Mouse (Mus musculus) gastrocnemius, postnatal 36 days (tissue): ENCODE data around the gene Lrrc47. TPM values are rescaled to one million over a fixed set of nuclear protein-coding genes. Genes with fewer than 3 reads are reported as not detected.
A peak's percentile ranks its signal among the peaks of the same experiment; 100 is the strongest.

Experiments
- DNase-seq, 2 experiments: peaks; one replicate each; pipeline ENCODE4 v3.0.0; 2022
- intact Hi-C: fragments of 180-260 bp; cut with DNase I; formaldehyde crosslinking; loops from one replicate; pipeline ENCODE4 v1.15.1; 2025
- long read RNA-seq, 2 experiments: library from polyadenylated mRNA; stranded (forward); transcript quantifications; one replicate each; pipeline ENCODE4 v2.0.0; 2021
- total RNA-seq, 2 experiments: library from RNA; stranded (reverse); gene quantifications; 2 replicates each; pipeline ENCODE4 v1.2.3; 2021

Lrrc47 gene
- 10 to 100 TPM; 20.4 to 20.9 TPM for total RNA-seq
- long read RNA-seq, experiment 1, partial matches to known transcripts = 0 of 17 reads
- long read RNA-seq, experiment 1, other reads (novel, unspliced or antisense) = 13 of 17 reads
- long read RNA-seq, experiment 2, transcript Lrrc47-205 (7 exons, 3,468 nt) = major isoform, 6 of 21 reads
- long read RNA-seq, experiment 2, partial matches to known transcripts = 3 of 21 reads
- long read RNA-seq, experiment 2, other reads (novel, unspliced or antisense) = 12 of 21 reads

DNA sequence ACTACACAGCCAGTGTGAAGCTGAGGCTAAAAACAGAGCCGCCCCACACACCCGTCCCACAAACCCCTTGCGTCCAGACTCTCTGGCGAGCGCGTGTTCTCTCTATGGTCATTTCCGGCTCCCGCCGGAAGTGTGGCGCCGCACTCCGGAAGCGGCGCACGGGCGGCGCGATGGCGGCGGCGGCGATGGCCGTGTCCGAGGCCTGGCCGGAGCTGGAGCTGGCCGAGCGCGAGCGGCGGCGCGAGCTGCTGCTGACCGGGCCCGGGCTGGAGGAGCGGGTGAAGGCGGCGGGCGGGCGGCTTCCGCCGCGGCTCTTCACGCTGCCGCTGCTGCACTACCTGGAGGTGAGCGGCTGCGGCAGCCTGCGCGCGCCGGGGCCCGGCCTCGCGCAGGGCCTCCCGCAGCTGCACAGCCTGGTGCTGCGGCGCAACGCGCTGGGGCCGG, at the start of gene Lrrc47:
Lrrc47 (plus strand) TSS at position 86 of the 444 bp plus-strand sequence.
- DNase-seq = peak; percentile 70 to 78
- intact Hi-C loops = loop anchor here (2.0 to 5.0 kb wide), 2 partner anchors 35 to 54 kb away; partner anchors contain the start of gene A430005L14Rik

DNA sequence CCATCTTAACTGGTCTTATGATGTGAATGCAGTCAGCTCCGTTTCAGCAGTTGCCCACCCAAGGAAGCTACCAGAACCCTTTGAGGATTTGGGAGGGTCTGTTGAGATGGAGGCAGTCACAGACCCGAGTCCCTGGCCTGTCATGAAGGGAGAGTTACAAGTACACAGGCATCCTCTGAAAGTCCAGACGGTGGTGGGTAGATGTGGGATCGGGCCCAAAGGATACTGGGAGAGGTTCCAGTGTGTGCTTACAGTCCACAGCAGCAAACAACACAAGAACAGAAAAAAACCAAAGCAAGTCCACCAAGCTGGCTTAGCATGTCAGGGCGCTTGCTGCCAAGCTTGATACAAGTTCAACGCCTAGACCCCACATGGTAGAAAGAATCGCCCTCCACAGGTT, 48.9 kb upstream of the Lrrc47 start:
- intact Hi-C loops = no loop called here
- DNase-seq = no peak

DNA sequence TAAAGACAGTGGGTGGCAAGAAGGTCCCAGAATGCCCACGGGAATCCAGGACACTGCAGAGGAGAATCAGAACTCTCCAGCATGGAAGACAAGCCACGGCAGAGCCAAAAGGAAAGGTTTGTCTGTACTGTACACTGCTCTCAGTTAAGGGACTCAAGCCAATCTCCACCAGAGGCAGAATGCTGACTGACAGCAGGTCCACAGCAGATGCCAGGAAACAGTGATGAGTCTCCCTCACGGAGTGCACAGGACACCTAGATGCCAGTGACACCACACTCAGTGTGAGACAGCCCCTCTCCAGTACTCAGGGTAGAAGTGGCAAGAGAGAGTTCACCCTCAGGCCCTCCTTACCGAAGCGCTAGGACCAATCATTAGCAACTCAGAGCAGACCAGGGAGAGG, 44.9 kb upstream of the Lrrc47 start:
- intact Hi-C loops = no loop called here

DNA sequence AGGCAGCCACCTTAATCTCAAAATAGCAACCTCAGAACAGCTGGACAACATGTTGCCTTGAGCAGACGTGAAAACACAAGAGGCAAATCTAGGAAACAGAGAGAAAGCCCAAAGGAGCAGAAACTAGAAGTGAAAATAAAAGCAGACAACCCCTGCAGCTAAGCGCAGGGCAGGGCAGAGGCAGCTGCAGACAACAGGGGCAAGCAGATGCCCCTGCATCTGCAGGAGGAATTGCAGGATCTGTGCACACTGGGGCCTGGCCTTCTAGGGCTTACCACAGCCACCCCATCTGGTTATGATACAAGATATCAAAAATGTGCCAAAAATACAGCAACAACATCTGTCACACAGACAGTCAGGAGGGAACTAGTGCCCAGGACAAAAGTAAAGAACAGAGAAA, 44.0 kb upstream of the Lrrc47 start:
- intact Hi-C loops = no loop called here
- DNase-seq = no peak

More for the DNA sequence above, 44.9 kb upstream of the Lrrc47 start:
- no peak for DNase-seq

DNA sequence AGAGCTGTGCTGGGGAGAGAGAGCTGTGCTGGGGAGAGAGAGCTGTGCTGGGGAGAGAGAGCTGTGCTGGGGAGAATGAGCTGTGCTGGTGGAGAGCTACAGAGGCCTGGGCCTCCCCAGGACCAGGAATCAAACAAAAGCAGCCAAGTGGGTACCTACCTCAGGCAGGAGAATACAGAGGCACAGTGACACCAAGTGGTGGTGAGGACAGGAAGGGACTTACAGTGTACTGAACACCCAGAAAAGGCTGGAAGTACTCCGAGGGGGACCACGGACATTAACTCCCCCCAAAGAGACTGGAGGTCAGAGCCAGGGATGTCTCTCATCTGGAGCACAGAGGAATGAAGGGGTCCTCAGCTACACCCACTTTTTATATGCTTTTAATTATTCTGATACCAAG, 43.5 kb upstream of the Lrrc47 start:
- intact Hi-C loops = no loop called here
- DNase-seq = no peak

DNA sequence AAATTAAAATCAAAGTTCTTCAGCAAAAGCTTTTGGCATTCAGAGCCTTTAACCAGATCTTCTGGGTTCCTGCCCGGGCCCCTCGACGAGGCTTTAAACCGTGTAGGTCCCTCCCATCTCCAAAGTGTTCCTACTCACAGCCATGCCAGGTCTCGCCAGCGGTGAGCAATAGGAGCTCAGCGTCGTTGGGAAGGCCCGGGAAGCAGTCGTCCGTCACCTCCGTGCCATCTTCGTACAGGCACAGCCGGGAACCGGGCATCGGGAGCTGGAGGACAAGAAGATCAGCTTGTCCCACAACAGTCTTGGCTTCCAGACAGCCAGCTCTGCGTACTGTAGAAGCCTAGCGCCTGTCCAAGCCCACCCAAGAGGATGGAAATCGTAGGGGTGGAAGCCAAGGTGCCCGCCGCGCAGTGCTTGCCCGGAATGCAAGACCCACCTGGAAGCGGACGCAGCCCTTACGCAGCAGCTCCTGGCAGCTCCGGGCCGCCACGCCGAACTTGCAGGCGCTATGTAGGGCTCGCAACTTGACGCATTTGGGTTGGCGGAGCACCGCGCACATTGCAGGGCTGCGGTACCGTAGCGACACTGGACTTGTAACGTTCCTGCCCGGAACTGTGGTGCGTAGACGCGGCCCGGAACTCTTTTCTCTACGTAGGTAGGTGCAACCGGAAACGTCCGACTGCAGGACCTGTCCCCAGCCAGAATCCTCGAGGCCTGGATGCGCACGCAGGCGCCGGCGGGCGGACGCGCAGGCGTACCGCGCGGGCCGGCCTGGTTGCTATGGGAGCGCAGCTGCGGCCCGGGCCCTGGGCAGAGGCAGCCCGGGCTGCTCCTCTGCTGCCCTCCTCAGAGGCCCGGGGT, 36.9 kb upstream of the Lrrc47 start, which contains the start of the genes Dffb and Cep104:
Dffb (minus strand) TSS at position 696 of the 861 bp plus-strand sequence.
Cep104 (plus strand) TSS at position 764 of the 861 bp plus-strand sequence.
- intact Hi-C loops = no loop called here

DNA sequence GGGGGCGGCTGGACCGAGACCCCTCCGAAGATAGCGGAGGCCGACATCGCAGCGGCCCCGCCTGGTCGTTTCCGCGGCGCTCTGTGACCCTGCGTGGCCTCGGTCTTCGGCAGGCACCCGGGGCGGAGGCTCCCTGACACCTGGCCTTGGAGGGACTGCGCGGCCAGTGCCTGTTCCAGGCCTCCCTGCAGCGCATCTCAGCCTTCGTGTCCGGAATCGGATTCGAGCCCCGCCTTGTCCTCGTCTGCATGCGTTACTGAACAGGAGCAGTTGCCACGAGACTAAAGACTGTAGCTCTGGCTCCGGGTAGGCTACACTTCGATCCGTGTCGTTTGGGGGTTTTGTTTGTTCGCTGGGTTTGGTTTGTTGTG, 36.3 kb upstream of the Lrrc47 start:
- intact Hi-C loops = no loop called here
- DNase-seq = no peak

More for the DNA sequence above, 36.9 kb upstream of the Lrrc47 start, which contains the start of the genes Dffb and Cep104:
- DNase-seq = peak; percentile 91 to 95

DNA sequence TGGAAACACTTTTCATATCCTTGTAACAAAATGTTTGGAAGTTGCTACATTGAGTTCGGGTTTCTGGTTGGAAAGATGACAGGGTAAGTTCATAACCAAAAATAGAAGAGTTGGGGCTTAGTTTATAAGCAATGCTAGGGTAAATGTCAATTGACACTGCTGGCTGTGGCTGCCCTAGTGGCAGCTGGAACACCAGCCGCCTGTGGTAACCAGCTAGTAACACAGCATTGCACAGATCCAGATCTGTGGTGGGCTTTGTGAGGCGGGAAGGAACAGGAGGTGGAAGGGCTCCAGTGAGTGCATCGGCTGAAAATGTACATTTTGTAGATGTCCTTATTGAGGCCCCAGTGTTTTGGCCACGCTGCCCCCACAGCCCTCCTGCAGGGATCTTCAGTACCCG, 35.8 kb upstream of the Lrrc47 start:
- intact Hi-C loops = loop anchor here (2.0 kb wide), 1 partner anchor 35 kb away; the partner anchor contains the start of gene Lrrc47
- DNase-seq = no peak

DNA sequence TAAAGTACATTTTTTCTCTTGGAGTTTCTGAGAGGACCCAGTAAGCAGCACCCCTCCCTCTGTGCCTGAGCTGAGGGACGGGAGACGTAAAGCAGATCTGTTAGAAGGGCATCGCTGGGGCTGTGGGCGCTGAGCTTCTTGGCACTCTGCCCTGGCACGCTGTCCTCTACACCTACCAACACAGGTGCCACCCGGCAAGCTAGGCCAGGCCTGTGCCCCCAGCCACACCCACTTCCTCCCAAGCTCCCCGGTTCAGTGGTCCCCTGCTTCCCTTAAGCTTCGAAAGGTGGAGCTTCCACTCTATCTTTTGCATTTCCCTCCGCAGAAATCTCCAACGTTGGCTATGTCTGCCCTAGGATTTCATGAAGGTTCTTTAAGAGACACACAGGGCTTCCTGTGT, 32.3 kb upstream of the Lrrc47 start:
- intact Hi-C loops = loop anchor here (2.0 kb wide), 1 partner anchor 26 kb away; no protein-coding TSS in a partner anchor

DNA sequence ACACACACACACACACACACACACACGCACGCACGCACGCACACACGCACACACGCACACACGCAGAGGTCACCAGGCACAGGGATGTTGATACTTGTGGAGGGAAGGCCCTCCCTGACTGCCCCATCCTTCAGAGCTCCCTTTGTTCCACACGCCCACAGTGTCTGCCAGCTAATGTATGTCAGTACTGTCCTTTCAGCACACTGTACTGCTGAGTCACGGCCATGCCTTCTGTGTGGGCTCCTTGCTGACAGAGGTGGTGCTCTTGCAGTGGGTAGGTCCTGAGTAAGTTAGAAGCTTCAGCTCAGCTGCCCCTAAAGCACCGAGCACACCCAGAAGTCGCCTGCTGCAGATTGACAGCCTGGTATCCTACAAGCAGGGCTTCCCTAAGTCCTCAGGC, 31.1 kb upstream of the Lrrc47 start:
- intact Hi-C loops = no loop called here
- no peak for DNase-seq

More for the DNA sequence above, 32.3 kb upstream of the Lrrc47 start:
- no peak for DNase-seq

DNA sequence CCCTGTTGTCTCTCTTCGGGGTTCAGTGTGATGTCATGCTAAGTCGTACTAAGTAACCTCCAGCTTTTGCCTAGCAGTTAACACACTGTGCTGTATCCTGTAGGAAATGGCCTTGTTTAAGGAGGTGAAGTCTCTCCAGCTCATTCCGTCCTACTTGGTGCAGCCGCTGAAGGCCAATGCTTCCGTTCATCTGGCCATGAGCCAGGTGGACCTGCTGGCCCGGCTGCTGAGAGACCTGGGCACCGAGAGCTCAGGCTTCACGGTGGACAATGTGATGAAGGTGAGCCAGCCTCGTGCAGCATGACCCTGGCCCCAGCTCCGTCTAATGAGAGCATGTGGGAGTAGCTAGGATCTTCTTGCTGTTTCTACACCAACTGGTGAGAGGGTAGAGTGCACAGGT, 18.8 kb upstream of the Lrrc47 start:
- intact Hi-C loops = no loop called here
- DNase-seq = no peak

DNA sequence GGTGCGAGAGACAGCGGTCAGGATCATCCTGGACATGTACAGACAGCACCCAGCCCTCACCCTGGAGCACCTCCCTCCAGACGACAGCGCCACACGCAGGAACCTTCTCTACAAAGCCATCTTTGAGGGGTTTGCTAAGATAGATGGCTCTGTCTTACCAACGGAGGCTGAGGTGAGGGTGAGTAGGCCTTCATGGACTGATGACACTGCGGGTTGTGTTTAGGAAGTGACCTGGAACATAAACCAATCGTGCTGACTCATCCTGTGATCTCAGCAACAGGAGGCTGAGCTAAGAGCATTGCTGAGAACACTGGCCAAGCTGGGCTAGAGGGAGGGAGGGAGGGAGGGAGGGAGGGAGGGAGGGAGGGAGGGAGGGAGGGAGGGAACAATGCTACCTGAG, 18.0 kb upstream of the Lrrc47 start:
- intact Hi-C loops = no loop called here
- DNase-seq = no peak

DNA sequence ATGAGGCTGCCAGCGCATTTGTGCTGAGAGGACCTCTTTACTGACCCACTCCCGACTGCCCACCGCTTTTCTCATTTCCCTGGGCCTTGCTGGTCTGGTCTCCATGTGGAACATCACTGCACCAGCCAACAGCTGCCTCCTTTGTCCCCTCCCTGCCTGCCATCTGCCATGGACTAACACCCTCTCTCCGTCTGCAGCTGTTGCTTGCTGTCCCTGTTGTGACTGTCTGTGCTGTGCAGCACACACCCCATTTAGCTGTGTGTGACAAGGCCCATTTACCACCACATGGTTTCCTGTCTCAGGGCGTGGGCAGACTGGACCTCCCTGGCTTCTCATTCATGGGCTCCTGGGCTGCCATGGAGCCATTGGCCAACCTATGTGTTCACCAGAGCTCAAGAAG, 6.0 kb upstream of the Lrrc47 start:
- intact Hi-C loops = loop anchor here (2.0 kb wide), 1 partner anchor 27 kb away; no protein-coding TSS in a partner anchor

DNA sequence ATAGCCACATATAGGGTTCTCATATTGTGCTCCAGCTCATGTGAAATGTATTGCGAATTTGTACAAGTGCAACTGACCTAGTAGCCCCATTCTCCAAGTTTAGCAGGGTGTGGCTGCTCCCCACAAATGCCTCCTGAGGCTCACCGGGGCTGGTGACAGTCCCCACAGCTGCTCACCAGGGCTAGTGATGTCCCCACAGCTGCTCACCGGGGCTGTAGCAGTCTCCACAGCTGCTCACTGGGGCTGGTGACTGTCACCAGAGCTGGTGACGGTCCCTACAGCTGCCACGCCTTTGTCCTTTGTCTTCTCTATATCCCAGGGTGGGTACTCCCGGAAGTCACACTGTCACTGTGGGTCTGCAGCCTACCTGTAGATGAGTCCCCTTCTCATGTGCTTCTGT, 5.3 kb upstream of the Lrrc47 start:
- no peak for DNase-seq
- intact Hi-C loops = no loop called here

More for the DNA sequence above, 6.0 kb upstream of the Lrrc47 start:
- DNase-seq = no peak

DNA sequence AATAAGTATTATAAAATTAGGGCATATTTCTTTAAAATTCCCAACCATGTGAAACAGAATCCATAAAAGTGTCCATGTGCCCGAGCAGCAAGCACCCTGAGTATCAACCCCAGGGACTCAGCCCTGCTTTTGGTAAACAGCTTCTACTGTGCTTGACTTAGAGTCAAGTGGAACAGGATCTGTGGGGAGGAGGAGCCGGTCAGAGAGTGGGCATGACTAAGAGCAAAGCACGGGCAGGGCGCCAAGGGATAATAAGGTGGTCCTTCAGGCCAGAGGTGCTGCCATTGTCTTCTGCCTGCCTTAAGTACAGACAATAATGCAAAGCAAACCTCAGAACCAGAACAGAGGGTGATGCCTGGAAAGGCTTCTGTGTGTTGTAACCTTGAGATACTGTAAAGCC, 3.8 kb upstream of the Lrrc47 start:
- no peak for DNase-seq
- intact Hi-C loops = no loop called here

DNA sequence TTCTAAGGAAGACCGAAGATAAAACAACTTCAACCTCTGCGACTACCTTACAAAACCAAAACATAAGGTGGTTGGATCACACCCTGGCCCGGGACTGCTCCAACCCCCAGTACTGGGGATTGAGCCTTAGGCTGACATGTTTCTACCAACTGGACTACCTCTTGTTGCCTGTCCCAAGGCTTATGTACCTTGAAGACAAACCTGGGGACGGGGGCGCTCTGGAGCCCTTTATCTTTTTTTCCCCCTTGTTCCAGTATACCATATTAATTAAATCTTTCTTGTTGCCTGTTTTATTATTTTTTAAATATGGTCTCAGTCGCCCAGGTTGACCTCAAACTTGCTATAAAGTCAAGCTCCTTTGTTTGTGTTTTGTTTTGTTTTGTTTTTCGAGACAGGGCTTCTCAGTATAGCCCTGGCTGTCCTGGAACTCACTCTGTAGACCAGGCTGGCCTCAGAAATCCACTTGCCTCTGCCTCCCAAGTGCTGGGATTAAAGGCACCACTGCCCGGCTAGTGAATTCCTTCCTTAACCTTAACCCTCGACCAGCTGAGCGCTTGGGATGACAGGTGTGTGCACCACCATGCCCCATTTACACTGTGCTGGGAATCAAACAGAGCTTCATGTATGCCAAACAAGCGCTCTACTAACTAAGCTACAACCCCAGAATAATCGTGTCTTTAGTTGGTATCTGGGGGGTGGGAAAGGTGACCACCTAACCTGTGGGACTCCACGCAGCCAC, 455 bp upstream of the Lrrc47 start:
- intact Hi-C loops = loop anchor here (2.0 to 5.0 kb wide), 2 partner anchors 34 to 54 kb away; partner anchors contain the start of gene A430005L14Rik
- no peak for DNase-seq

DNA sequence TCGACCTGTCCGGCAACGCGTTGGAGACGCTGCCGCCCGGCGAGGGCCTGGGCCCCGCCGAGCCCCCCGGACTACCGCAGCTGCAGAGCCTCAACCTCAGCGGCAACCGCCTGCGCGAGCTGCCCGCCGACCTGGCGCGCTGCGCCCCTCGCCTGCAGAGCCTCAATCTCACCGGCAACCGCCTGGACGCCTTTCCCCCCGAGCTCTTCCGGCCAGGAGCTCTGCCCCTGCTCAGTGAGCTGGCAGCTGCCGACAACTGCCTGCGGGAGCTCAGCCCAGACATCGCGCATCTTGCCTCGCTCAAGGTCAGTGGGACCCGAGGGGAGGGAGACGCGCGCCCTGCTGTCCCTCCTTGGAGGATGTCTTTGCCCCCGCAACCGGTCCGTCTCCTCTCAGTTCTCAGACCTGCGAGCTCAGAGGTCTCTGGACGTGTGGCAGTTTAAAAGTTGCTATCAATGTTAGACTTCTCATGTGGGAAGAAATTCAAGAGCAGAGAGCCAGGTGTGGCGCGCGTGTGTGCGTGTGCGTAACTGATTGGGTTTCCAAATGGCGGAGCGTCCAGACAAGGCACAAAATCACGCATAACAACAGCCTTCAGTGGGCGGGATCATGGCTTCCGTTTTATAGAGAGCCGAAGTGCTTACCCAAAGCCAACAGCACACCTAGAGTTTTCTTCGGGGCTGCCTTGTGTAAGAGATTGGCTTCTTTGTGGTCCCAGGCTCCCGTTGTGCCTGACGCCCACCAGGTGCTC, 776 bp downstream of the Lrrc47 start:
- intact Hi-C loops = loop anchor here (5.0 kb wide), 1 partner anchor 55 kb away; the partner anchor contains the start of gene A430005L14Rik
- no peak for DNase-seq

DNA sequence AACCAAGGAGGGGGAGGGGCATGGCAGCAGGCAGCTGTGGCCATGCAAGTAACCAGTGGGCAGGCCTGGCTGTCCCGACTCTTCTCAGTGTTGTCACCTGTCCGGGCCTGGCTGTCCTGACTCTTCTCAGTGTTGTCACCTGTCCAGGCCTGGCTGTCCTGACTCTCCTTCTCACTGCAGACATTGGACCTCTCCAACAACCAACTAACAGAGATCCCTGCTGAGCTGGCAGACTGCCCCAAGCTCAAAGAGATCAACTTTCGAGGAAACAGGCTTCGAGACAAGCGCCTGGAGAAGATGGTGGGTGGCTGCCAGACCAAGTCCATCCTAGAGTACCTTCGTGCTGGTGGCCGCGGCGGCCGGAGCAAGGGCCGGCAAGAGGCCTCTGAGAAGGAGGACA, 3.9 kb downstream of the Lrrc47 start:
- peak in 1 of 2 experiments; percentile 23 for DNase-seq
- intact Hi-C loops = no loop called here

DNA sequence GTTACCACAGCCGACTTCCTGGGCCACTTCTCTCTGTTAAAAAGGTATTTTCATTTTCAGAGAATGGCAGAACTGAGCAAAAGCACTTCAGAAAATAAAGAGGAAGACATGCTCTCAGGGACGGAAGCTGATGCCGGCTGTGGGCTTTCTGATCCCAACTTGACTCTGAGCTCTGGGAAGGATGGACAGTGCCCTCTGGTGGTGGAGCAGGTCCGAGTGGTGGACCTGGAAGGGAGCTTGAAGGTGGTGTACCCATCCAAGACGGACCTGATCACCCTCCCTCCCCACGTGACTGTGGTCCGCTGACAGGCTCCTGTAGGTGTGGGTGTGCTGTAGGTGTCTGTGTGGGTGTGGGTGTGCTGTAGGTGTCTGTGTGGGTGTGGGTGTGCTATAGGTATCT, 8.0 kb downstream of the Lrrc47 start:
- DNase-seq = no peak
- intact Hi-C loops = no loop called here

DNA sequence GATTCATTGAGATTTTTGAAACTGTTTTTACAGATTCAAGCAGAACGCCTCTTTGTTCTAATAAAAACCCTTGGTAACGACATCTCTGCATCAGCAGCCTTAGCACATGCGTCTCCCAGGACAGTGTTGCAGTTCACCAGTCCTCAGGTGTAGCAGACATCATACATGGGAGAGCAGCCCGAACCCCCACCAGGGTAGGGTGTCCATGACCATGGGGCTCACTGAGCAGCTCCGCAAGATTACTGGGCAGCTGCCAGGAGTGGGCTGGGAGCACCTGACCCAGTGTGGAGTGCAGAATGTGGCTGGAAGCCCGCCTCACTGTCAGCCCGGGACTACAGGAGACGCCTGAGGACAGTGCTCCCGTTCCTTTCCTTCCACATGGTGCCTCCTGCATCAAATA, 9.9 kb downstream of the Lrrc47 start:
- intact Hi-C loops = no loop called here
- no peak for DNase-seq
